Mouse (Mus musculus): ENCODE results near the gene Rasip1. TPM values are rescaled to one million over a fixed set of nuclear protein-coding genes. Genes with fewer than 3 reads are reported as not detected.
"Not testable (repeated sequence)": the region's sequence is repeated elsewhere in the genome, so short reads cannot be mapped to it uniquely, and the experiment has no call there.

Rasip1 gene
- polyA plus RNA-seq, 1 experiment: not detected

DNA sequence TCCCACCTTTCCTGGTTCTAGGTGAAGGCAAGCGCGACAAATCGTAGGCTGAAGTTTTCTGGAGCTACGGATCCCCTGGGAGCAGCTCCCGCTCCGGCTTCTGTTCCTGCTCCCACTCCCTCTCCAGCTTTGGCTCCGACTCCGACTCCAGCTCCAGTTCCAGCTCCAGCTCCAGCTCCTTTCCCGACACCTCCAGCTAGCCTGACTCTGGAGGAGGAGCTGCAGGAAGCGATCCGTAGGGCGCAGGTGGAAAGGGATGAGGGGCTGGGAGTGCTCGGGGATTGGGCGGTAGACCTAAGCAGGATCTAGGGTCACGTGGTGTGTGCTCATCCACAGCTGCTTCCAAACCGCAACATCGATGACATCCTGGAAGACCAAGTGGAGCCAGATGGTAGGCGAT is 16.9 kb downstream of the Rasip1 start:
- Histone ChIP-seq H3ac (ENCODE audit: control insufficient read depth, insufficient read length, low read depth) (no peak overlapping the region), H3K36me3 (ENCODE audit: control insufficient read depth, insufficient read depth) (no peaks in the 10 kb centered on the region), H3K79me2 (ENCODE audit: control insufficient read depth, insufficient read depth) (no peaks in the 10 kb centered on the region), H3K27me3 (ENCODE audit: control insufficient read depth, insufficient read depth, insufficient read length) (no peaks in the 10 kb centered on the region), H3K79me3 (ENCODE audit: low read depth) (no peaks in the 10 kb centered on the region), H3K4me3 (ENCODE audit: insufficient read depth, poor library complexity, severe bottlenecking) (no peak overlapping the region)
- TF ChIP-seq FOSL1 (IDR thresholded peaks at IDR 0.05; ENCODE audit: insufficient read depth, low read length, poor library complexity, severe bottlenecking): no peak
- no peak for TF ChIP-seq MAX (IDR thresholded peaks at IDR 0.05)
- no peak for TF ChIP-seq MYOD1 (IDR thresholded peaks at IDR 0.05; ENCODE audit: control insufficient read depth, insufficient read length, low read depth)
- TF ChIP-seq USF1 (IDR thresholded peaks at IDR 0.05; ENCODE audit: low read depth): no peak
- no peak for TF ChIP-seq MYOG (IDR thresholded peaks at IDR 0.05; ENCODE audit: control insufficient read depth, extremely low read depth, insufficient read length)
- no peak for TF ChIP-seq CTCF (IDR thresholded peaks at IDR 0.05; ENCODE audit: control insufficient read depth, insufficient read depth, insufficient read length)
- TF ChIP-seq CEBPB (IDR thresholded peaks at IDR 0.05; ENCODE audit: low read depth): no peak

DNA sequence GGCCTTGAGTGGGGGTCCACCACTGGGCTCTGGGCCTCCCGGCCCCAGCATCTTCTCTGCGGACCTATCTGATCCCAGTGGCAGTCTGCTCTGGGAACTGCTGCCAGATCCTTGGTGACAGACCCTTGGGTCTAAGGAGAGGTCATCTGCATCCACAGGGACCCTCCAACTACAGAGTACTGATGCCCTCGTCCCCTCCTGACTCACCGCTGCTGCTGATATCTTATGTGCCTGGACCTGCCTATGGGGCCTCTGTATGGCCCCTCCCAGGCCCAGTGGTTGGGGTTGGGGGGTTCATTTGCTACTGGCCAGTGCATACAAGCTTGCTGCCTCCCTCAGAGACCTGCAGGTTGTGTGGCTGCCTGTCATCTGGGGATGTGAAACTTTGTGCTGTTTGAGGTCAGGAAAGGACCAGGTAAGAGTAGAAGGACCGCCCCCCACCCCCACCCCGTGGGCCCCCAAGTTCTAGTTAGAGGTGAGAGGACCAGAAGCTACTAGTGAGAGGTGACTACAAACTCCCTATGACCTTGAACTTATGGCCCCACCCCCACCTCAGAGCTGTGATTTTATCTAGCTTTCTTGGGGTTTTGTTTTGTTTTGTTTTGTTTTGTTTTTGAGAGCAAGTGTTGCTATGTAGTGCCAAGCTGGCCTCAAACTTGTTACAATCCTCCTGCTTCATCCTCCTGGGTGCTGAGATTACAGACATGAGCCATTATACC is 17.7 kb downstream of the Rasip1 start:
- H3K27me3 ChIP-seq (ENCODE audit: control insufficient read depth, insufficient read depth, insufficient read length): no peaks in the 10 kb centered on the region
- no peaks in the 10 kb centered on the region for H3K36me3 ChIP-seq (ENCODE audit: control insufficient read depth, insufficient read depth)
- H3K79me2 ChIP-seq (ENCODE audit: control insufficient read depth, insufficient read depth): no peaks in the 10 kb centered on the region
- no peak overlapping the region for H3K4me3 ChIP-seq (ENCODE audit: insufficient read depth, poor library complexity, severe bottlenecking)
- H3K79me3 ChIP-seq (ENCODE audit: low read depth): no peaks in the 10 kb centered on the region
- no peak overlapping the region for H3ac ChIP-seq (ENCODE audit: control insufficient read depth, insufficient read length, low read depth)
- TF ChIP-seq USF1 (IDR thresholded peaks at IDR 0.05; ENCODE audit: low read depth): no peak
- TF ChIP-seq CTCF (IDR thresholded peaks at IDR 0.05; ENCODE audit: control insufficient read depth, insufficient read depth, insufficient read length): no peak
- no peak for TF ChIP-seq MYOG (IDR thresholded peaks at IDR 0.05; ENCODE audit: control insufficient read depth, extremely low read depth, insufficient read length)
- no peak for TF ChIP-seq MYOD1 (IDR thresholded peaks at IDR 0.05; ENCODE audit: control insufficient read depth, insufficient read length, low read depth)
- no peak for TF ChIP-seq CEBPB (IDR thresholded peaks at IDR 0.05; ENCODE audit: low read depth)
- no peak for TF ChIP-seq MAX (IDR thresholded peaks at IDR 0.05)
- TF ChIP-seq FOSL1 (IDR thresholded peaks at IDR 0.05; ENCODE audit: insufficient read depth, low read length, poor library complexity, severe bottlenecking): no peak

DNA sequence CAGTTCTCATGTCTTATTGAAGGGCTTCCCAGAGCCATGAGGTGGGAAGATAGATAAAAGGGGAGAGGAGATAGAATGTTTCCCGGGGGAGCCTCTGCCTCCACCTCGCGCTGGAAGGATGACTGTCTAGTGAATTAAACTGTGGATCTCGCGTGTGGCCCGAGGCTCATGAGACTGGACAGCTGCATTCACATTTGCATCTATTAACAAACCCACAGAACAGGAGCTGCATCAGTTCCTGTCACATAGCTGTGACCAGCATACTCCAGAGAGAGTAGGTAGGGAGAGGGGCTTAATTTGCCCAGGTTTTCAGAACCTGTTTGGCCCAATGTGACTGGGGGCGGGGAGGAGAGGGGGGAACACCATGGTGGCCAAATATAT is 18.3 kb downstream of the Rasip1 start:
- Histone ChIP-seq H3K36me3 (ENCODE audit: control insufficient read depth, insufficient read depth) (no peaks in the 10 kb centered on the region), H3K79me3 (ENCODE audit: low read depth) (no peaks in the 10 kb centered on the region), H3K4me3 (ENCODE audit: insufficient read depth, poor library complexity, severe bottlenecking) (no peak overlapping the region), H3K27me3 (ENCODE audit: control insufficient read depth, insufficient read depth, insufficient read length) (no peaks in the 10 kb centered on the region), H3ac (ENCODE audit: control insufficient read depth, insufficient read length, low read depth) (no peak overlapping the region), H3K79me2 (ENCODE audit: control insufficient read depth, insufficient read depth) (no peaks in the 10 kb centered on the region)
- TF ChIP-seq MYOG (IDR thresholded peaks at IDR 0.05; ENCODE audit: control insufficient read depth, extremely low read depth, insufficient read length) (no peak), FOSL1 (IDR thresholded peaks at IDR 0.05; ENCODE audit: insufficient read depth, low read length, poor library complexity, severe bottlenecking) (no peak), CTCF (IDR thresholded peaks at IDR 0.05; ENCODE audit: control insufficient read depth, insufficient read depth, insufficient read length) (no peak), USF1 (IDR thresholded peaks at IDR 0.05; ENCODE audit: low read depth) (no peak), MAX (IDR thresholded peaks at IDR 0.05) (no peak), MYOD1 (IDR thresholded peaks at IDR 0.05; ENCODE audit: control insufficient read depth, insufficient read length, low read depth) (no peak), CEBPB (IDR thresholded peaks at IDR 0.05; ENCODE audit: low read depth) (no peak)

DNA sequence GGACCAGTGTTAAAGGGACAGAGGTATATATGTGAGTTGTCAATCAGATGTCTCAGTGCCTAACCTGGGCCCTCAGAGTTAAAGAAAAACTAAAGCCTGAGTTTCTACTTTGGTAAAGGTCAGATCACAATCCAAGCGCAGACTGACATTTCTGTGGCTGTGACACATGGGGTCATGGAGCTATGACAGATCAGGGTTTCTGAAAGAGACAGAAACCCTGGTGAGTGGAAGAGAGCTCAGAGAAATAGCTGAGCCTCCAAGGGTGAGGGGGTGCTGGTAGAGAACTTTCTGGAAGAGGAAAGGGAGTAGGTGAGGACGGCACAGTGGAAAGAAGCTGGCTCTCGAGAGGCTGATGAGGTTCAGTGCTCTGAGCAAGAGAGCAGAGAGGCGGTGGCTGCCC is 19.4 kb downstream of the Rasip1 start:
- Histone ChIP-seq H3K79me2 (ENCODE audit: control insufficient read depth, insufficient read depth) (no peaks in the 10 kb centered on the region), H3ac (ENCODE audit: control insufficient read depth, insufficient read length, low read depth) (no peak overlapping the region), H3K27me3 (ENCODE audit: control insufficient read depth, insufficient read depth, insufficient read length) (no peaks in the 10 kb centered on the region), H3K36me3 (ENCODE audit: control insufficient read depth, insufficient read depth) (no peaks in the 10 kb centered on the region), H3K79me3 (ENCODE audit: low read depth) (no peaks in the 10 kb centered on the region), H3K4me3 (ENCODE audit: insufficient read depth, poor library complexity, severe bottlenecking) (no peak overlapping the region)
- TF ChIP-seq MYOG (IDR thresholded peaks at IDR 0.05; ENCODE audit: control insufficient read depth, extremely low read depth, insufficient read length) (no peak), MYOD1 (IDR thresholded peaks at IDR 0.05; ENCODE audit: control insufficient read depth, insufficient read length, low read depth) (no peak), FOSL1 (IDR thresholded peaks at IDR 0.05; ENCODE audit: insufficient read depth, low read length, poor library complexity, severe bottlenecking) (no peak), USF1 (IDR thresholded peaks at IDR 0.05; ENCODE audit: low read depth) (no peak), MAX (IDR thresholded peaks at IDR 0.05) (no peak), CEBPB (IDR thresholded peaks at IDR 0.05; ENCODE audit: low read depth) (no peak), CTCF (IDR thresholded peaks at IDR 0.05; ENCODE audit: control insufficient read depth, insufficient read depth, insufficient read length) (no peak)

DNA sequence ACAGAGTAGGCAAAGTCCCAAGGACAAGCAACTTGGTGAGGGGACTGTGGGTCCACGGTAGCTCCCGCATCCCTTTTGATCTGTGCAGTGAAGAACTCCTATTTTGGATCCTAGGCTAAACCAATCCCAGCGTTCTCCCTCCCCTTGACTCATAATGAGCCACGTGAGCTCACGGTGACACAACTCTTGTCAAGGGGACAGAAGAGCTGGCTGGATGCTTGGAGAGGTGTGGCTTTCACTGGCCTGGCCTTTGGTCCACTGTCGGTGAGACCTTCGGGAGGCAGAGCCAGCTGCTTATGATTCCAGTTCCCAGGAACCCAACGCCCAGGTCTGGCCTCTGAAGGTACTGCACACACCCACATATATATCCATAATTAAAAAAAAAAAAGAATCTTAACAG is 22.1 kb downstream of the Rasip1 start:
- Histone ChIP-seq H3K79me2 (ENCODE audit: control insufficient read depth, insufficient read depth) (no peaks in the 10 kb centered on the region), H3K27me3 (ENCODE audit: control insufficient read depth, insufficient read depth, insufficient read length) (no peaks in the 10 kb centered on the region), H3K79me3 (ENCODE audit: low read depth) (no peaks in the 10 kb centered on the region), H3K36me3 (ENCODE audit: control insufficient read depth, insufficient read depth) (no peaks in the 10 kb centered on the region), H3K4me3 (ENCODE audit: insufficient read depth, poor library complexity, severe bottlenecking) (no peak overlapping the region), H3ac (ENCODE audit: control insufficient read depth, insufficient read length, low read depth) (no peak overlapping the region)
- no peak for TF ChIP-seq CEBPB (IDR thresholded peaks at IDR 0.05; ENCODE audit: low read depth)
- TF ChIP-seq CTCF (IDR thresholded peaks at IDR 0.05; ENCODE audit: control insufficient read depth, insufficient read depth, insufficient read length): no peak
- no peak for TF ChIP-seq MYOD1 (IDR thresholded peaks at IDR 0.05; ENCODE audit: control insufficient read depth, insufficient read length, low read depth)
- no peak for TF ChIP-seq USF1 (IDR thresholded peaks at IDR 0.05; ENCODE audit: low read depth)
- TF ChIP-seq FOSL1 (IDR thresholded peaks at IDR 0.05; ENCODE audit: insufficient read depth, low read length, poor library complexity, severe bottlenecking): no peak
- no peak for TF ChIP-seq MYOG (IDR thresholded peaks at IDR 0.05; ENCODE audit: control insufficient read depth, extremely low read depth, insufficient read length)
- TF ChIP-seq MAX (IDR thresholded peaks at IDR 0.05): no peak

DNA sequence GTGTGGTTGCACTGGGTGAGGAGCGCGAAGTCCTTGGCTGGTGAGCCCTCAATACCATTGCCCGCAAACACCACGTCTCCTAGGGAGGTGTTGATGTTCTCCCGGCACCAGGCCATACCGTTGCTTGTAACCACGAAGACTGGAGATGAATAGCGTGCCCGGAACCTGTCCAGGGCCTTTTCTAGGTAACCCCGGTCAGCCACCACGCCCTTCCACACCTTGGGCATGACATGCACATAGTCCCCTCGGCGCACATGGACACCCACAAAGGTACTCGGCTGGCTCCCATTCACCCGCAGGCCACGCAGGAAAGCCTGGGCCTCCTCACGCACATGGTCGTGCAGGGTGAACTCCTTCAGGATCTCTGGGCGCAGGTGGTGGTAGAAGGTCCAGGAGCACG is 23.2 kb downstream of the Rasip1 start:
- not testable (repeated sequence) for H3K36me3 ChIP-seq (ENCODE audit: control insufficient read depth, insufficient read depth); H3K79me3 ChIP-seq (ENCODE audit: low read depth); H3K4me3 ChIP-seq (ENCODE audit: insufficient read depth, poor library complexity, severe bottlenecking); H3ac ChIP-seq (ENCODE audit: control insufficient read depth, insufficient read length, low read depth); H3K27me3 ChIP-seq (ENCODE audit: control insufficient read depth, insufficient read depth, insufficient read length); H3K79me2 ChIP-seq (ENCODE audit: control insufficient read depth, insufficient read depth)
